Mouse (Mus musculus) cerebellum, adult 2 months (tissue): ENCODE data around the gene Ehd2. TPM values are rescaled to one million over a fixed set of nuclear protein-coding genes. Genes with fewer than 3 reads are reported as not detected.

ENCODE experiments used
- DNase-seq, 2 experiments: peaks; one replicate each; pipeline ENCODE4 v3.0.0; 2021
- H3K27ac ChIP-seq: fragments of 200-500 bp; 2 replicates; pipeline ENCODE4 v1.5.1; 2012; ENCODE audit warnings: low read length, control low read depth, inconsistent platforms; ENCODE audit not compliant: insufficient read depth
- H3K27me3 ChIP-seq: fragments of 200-500 bp; 2 replicates; pipeline ENCODE4 v1.6.1; 2012; ENCODE audit warnings: inconsistent platforms, mild to moderate bottlenecking, low read length, moderate library complexity; ENCODE audit not compliant: control insufficient read depth, insufficient read depth
- H3K4me1 ChIP-seq: fragments of 200-500 bp; 2 replicates; pipeline ENCODE4 v1.6.1; 2011; ENCODE audit warnings: low read length; ENCODE audit not compliant: control insufficient read depth, insufficient read depth
- H3K4me3 ChIP-seq: fragments of 200-500 bp; replicated peaks from 2 replicates; pipeline ENCODE3; 2011; ENCODE audit warnings: mild to moderate bottlenecking, low read depth, low read length, control low read depth; ENCODE audit not compliant: insufficient read depth
- CTCF ChIP-seq: fragments of 200-500 bp; IDR thresholded peaks from 2 replicates; pipeline ENCODE4 v1.5.1; 2011; ENCODE audit warnings: low read depth, mild to moderate bottlenecking, control low read depth, low read length, moderate library complexity, borderline replicate concordance; ENCODE audit not compliant: insufficient read depth
- POLR2A ChIP-seq: fragments of 200-500 bp; IDR thresholded peaks from 2 replicates; pipeline ENCODE4 v1.6.1; 2011; ENCODE audit warnings: low read length, control low read depth, borderline replicate concordance; ENCODE audit not compliant: insufficient read depth
- WGBS: fragments of 180-500 bp; shearing (Covaris S2); methylation state at CpG from one replicate; pipeline ENCODE4 v1.1.7; 2018; 5-methylcytosine and 5-hydroxymethylcytosine counted together
- polyA plus RNA-seq: library from polyadenylated mRNA; depleted of rRNA; stranded (reverse); fragments of >200 nt; gene quantifications from 2 replicates; pipeline ENCODE4 v1.2.3, GENCODE M21; 2012

Gene Ehd2
- polyA plus RNA-seq, 1 experiment: 7.5 TPM

- Histone ChIP-seq H3K4me3 (no peak overlapping the region), H3K27ac (no peak overlapping the region), H3K27me3 (no peaks in the 10 kb centered on the region), H3K4me1 (no peaks in the 10 kb centered on the region)
- 65% methylated on average over 3 of the region's 3 CpGs for WGBS
- TF ChIP-seq CTCF: no peak
- TF ChIP-seq POLR2A: no peak
- DNase-seq: no peak
These were observed 24.4 kb upstream of the Ehd2 start for GRCm38 (mm10) chr7:15991764-15992163.

GRCm38 (mm10) chr7:15987661-15988356 is 20.4 kb upstream of the Ehd2 start:
- H3K27ac ChIP-seq: no peak overlapping the region
- WGBS: 71% methylated on average over 16 of the region's 16 CpGs
- H3K27me3 ChIP-seq: no peaks in the 10 kb centered on the region
- no peak for DNase-seq
- H3K4me3 ChIP-seq: no peak overlapping the region
- H3K4me1 ChIP-seq: no peaks in the 10 kb centered on the region
- TF ChIP-seq CTCF (no peak), POLR2A (no peak)

DNA sequence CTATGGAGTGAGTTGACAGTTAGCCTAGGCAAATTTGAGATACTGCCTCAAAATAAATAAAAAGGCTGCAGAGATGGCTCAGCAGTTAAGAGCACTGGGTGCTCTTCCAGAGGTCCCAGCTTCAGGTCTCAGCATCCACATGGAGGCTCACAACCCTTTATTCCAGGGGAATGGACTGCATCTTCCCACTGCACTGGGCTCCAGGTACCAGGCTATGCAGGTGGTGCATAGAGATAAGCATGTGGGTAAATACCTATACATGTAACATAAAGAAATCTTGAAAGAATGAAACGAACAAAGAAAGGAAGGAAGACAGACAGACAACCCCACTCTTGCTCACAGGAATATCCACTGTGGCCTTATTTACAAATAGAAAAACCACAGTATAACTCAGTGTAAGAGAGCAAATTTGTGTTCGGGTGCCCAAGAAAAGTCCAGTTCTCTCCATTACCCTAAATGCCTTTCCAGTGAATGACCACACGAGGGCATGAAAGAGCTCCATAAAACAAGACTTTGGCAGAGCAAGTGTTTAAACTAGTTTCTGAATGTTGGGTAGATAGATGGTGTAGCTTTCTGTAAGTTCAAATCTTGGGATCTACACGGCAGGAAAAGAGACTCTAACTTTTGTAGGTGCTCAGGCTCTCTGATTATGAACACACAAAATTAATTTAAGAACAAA is 15.5 kb upstream of the Ehd2 start:
- DNase-seq: peak in 1 of 2 experiments; percentile 59
- WGBS: 28% methylated on average over 4 of the region's 4 CpGs

GRCm38 (mm10) chr7:15981538-15981937 is 14.2 kb upstream of the Ehd2 start:
- DNase-seq: no peak
- no peak overlapping the region for H3K27ac ChIP-seq
- no peak overlapping the region for H3K4me3 ChIP-seq
- TF ChIP-seq CTCF (no peak), POLR2A (no peak)
- H3K27me3 ChIP-seq: no peaks in the 10 kb centered on the region
- WGBS: 58% methylated on average over 4 of the region's 4 CpGs
- H3K4me1 ChIP-seq: peaks cover 10% of the 10 kb centered on the region

More for the DNA sequence above, 15.5 kb upstream of the Ehd2 start:
- no peaks in the 10 kb centered on the region for H3K27me3 ChIP-seq
- H3K27ac ChIP-seq: no peak overlapping the region
- peaks cover 10% of the 10 kb centered on the region for H3K4me1 ChIP-seq
- peak; percentile 33; the same call in 1 of the 2 replicates for TF ChIP-seq CTCF
- TF ChIP-seq POLR2A: no peak
- H3K4me3 ChIP-seq: no peak overlapping the region

DNA sequence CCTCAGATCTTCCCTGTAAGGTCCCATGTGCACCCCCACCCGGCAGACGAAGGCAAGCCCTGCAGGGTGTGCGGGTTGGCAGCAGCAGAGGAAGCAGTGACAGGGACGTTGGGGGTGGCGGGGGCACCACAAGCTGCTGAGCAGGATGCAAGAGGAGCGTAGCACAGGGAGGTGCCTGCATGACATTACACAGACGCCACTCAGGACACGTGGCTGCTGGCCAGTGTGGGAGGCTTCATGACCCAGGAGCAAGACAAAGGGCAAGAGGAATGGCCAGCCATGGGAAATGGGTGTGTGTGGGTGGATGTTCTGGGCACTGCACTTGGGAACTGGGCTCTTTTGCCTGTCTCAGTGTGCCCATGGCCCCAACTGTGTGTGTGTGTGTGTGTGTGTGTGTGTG is 12.9 kb upstream of the Ehd2 start:
- Histone ChIP-seq H3K27ac (no peak overlapping the region), H3K4me1 (peaks cover 10% of the 10 kb centered on the region), H3K27me3 (no peaks in the 10 kb centered on the region), H3K4me3 (no peak overlapping the region)
- 23% methylated on average over 8 of the region's 8 CpGs for whole genome bisulfite sequencing
- DNase-seq: peak in 1 of 2 experiments; percentile 46
- TF ChIP-seq POLR2A: no peak

DNA sequence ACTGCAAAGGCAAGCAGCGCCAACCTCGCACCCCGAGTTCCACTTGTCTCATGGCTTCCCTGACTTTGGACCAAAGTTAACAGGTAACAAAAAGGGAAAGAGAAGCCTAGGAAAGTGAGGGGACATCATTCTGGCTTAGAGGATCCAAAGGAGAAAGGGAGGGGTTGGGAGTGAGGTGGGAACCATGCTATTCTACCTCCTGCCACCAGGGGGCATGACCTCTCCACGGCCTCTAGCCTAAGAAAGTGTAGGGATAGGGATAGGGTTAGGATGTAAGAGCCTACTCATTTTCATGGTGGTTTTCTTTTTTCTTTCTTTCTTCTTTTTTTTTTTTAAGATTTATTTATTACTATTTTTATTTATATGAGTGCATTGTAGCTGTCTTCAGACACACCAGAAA is 8.5 kb upstream of the Ehd2 start:
- Histone ChIP-seq H3K4me3 (no peak overlapping the region), H3K27me3 (no peaks in the 10 kb centered on the region), H3K27ac (no peak overlapping the region), H3K4me1 (peaks cover 10% of the 10 kb centered on the region)
- 74% methylated on average over 4 of the region's 4 CpGs for WGBS
- TF ChIP-seq POLR2A (no peak), CTCF (peak; percentile 91)
- DNase-seq: peak; percentile 65 to 67

DNA sequence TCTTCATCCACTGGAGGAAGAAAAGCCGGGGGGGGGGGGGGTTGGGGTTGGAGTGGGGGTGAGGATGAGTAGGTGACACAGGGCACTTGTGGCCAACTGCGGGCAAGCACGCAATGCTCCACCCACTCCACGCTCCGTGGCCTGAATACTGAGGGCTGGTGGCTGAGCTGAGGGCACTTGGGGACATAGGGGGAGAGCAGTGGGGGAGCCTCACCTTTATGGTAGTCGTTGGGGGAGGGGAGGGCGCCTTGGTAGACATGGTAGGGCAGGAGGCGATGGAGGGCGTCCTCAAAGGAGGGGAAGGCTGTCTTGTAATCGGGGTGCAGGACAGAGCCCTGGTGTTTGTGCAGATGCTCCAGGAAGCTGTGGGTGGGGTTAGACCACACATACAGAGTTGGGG is 8.1 kb upstream of the Ehd2 start:
- TF ChIP-seq CTCF (no peak), POLR2A (no peak)
- peaks cover 5% of the 10 kb centered on the region for H3K4me1 ChIP-seq
- no peak overlapping the region for H3K4me3 ChIP-seq
- H3K27me3 ChIP-seq: no peaks in the 10 kb centered on the region
- WGBS: 93% methylated on average over 10 of the region's 10 CpGs
- H3K27ac ChIP-seq: no peak overlapping the region
- DNase-seq: no peak

DNA sequence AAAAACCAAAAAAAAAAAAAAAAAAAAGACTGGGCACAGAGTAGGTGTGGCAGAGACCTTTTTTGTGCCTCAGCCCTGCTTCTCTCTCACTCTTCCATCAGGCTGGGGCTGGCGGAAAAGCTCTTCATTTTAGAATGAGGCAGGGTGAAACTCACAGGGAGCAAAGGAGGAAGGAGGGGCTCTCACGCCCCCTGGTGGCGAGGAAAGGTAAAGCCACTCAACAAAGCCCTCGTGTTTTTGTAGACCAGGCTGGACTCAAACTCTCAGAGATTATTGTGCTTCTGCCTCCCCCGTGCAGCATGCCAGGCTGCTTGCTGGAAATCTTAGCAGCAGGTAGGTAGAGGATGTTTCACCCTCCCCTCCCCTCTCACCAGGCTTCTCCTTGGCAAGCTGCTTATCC is 7.3 kb upstream of the Ehd2 start:
- TF ChIP-seq POLR2A (no peak), CTCF (peak; percentile 86)
- DNase-seq: peak; percentile 59 to 73
- Histone ChIP-seq H3K27ac (no peak overlapping the region), H3K4me1 (no peaks in the 10 kb centered on the region), H3K4me3 (no peak overlapping the region), H3K27me3 (no peaks in the 10 kb centered on the region)
- WGBS: 26% methylated on average over 5 of the region's 5 CpGs
